Mouse (Mus musculus) liver, adult 10 weeks (tissue): ENCODE data around the gene Krt77. TPM values are rescaled to one million over a fixed set of nuclear protein-coding genes. Genes with fewer than 3 reads are reported as not detected.

Experiments
- polyA plus RNA-seq: library from polyadenylated mRNA; stranded (reverse); fragments of 350-450 nt; fragmentation: Illumina TruSeq; extraction: RNeasy Lipid Tissue Mini Kit (QIAGEN cat#74804); gene quantifications from one replicate; pipeline ENCODE4 v1.2.3, GENCODE M21; 2014; ENCODE audit warnings: low read depth, low replicate concordance

The Krt77 gene
- polyA plus RNA-seq, result not detected

GRCm38 (mm10) chr15:101869431-101869830 lies at the start of gene Krt77:
Gene Krt77, minus strand, starts transcription at chr15:101869705.

GRCm38 (mm10) chr15:101892820-101893219 lies 23.3 kb upstream of the Krt77 start, which contains the start of gene Krt76:
Gene Krt76, minus strand, starts transcription at chr15:101892920.

GRCm38 (mm10) chr15:101850694-101851093 lies 18.8 kb downstream of the Krt77 start, which contains the start of gene Krt1:
Gene Krt1, minus strand, starts transcription at chr15:101850794.

GRCm38 (mm10) chr15:101817875-101818274 lies 51.6 kb downstream of the Krt77 start, which contains the start of gene Krt2:
Gene Krt2, minus strand, starts transcription at chr15:101818169.

Other genes with a start within 250 kb of the Krt77 start
- gene Gm5414, start 241.5 kb downstream of the Krt77 start, polyA plus RNA-seq, result not detected
- not detected for gene Gm5478, start 222.3 kb downstream of the Krt77 start, polyA plus RNA-seq
- gene Krt6b, start 189.4 kb downstream of the Krt77 start, polyA plus RNA-seq, result not detected
- gene Krt6a, start 175.4 kb downstream of the Krt77 start, polyA plus RNA-seq, result not detected
- not detected for gene Krt5, start 156.8 kb downstream of the Krt77 start, polyA plus RNA-seq
- gene Krt71, start 126.6 kb downstream of the Krt77 start, polyA plus RNA-seq, result not detected
- gene Krt72, start 83.2 kb downstream of the Krt77 start, polyA plus RNA-seq, result not detected
- not detected for gene Krt73, start 67.4 kb downstream of the Krt77 start, polyA plus RNA-seq
- not detected for gene Krt2, start 51.5 kb downstream of the Krt77 start, polyA plus RNA-seq
- not detected for gene Krt1, start 18.9 kb downstream of the Krt77 start, polyA plus RNA-seq
- gene Krt76, start 23.2 kb upstream of the Krt77 start, polyA plus RNA-seq, result not detected
- not detected for gene Krt4, start 55.0 kb upstream of the Krt77 start, polyA plus RNA-seq
- not detected for gene Krt79, start 70.6 kb upstream of the Krt77 start, polyA plus RNA-seq
- not detected for gene Krt78, start 84.6 kb upstream of the Krt77 start, polyA plus RNA-seq
- 16.7 TPM for gene Krt8, start 134.8 kb upstream of the Krt77 start, polyA plus RNA-seq
- 19.0 TPM for gene Krt18, start 158.5 kb upstream of the Krt77 start, polyA plus RNA-seq
- 130 TPM for gene Eif4b, start 204.1 kb upstream of the Krt77 start, polyA plus RNA-seq
- 17.7 TPM for gene Tns2, start 230.7 kb upstream of the Krt77 start, polyA plus RNA-seq